Mouse (Mus musculus) heart, postnatal 0 days (tissue): ENCODE measurements around the gene Prkar2b.

ENCODE experiments used
- CTCF ChIP-seq: IDR thresholded peaks from 2 replicates; pipeline ENCODE4 v1.5.1; 2016; ENCODE audit warnings: antibody characterized with exemption, control low read depth, low read depth
- EP300 ChIP-seq: IDR thresholded peaks from 2 replicates; pipeline ENCODE4 v1.6.1; 2016; ENCODE audit warnings: antibody characterized with exemption, low read depth

DNA sequence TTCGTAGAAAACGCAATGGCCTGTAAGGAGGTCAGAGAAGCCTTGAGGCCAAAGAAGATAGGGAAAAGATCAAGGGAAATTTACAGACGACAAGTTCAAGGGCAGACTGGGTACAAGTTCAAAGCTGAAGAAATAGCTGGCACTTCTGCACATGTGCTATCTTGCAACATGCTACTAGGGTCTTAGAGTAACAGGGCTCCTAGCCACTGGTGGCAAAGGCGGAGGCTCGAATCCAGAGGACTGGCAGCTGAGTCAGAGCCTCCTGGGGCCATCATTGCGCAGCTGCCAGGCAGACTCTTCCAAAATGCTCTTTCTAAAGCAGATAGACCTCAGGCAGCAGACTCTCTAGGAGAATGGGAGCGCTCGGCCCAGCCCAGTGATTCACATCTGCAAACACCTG lies 48.1 kb upstream of the Prkar2b start:
- TF ChIP-seq EP300: no peak
- no peak for TF ChIP-seq CTCF
